Mouse (Mus musculus): ENCODE measurements around the gene Dmbx1. TPM values are rescaled to one million over a fixed set of nuclear protein-coding genes. Genes with fewer than 3 reads are reported as not detected.
A peak's percentile ranks its signal among the peaks of the same experiment; 100 is the strongest.

Gene Dmbx1
- polyA plus RNA-seq, 1 experiment: not detected

DNA sequence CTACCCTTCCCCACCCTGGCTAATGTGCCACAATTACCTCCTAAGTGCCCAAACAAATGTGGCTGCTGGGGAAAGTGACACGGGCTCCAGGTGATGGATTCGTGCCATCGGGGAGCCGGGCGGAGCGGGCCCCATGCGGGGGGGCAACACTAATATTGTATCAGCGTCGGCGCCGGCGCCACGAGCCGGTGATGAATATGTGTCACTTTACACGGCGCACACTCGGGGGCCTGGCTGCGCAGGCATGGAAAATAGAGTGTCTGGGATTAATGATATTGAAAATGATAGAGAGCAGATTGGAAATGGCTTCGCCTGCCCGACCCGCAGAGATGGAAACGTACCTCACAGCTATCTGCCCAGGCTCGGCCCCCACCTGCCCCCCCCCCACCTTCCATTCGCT lies 32.8 kb upstream of the Dmbx1 start:
- Histone ChIP-seq H3K36me3 (ENCODE audit: control insufficient read depth) (no peaks in the 10 kb centered on the region), H3K4me3 (replicated peaks) (no peak overlapping the region), H3K4me1 (ENCODE audit: control insufficient read depth) (peaks cover 2% of the 10 kb centered on the region; the same call in 1 of the 2 replicates), H3K27me3 (ENCODE audit: control insufficient read depth) (peaks cover 67% of the 10 kb centered on the region), H3K9me3 (ENCODE audit: control insufficient read depth, low read length) (no peaks in the 10 kb centered on the region)
- TF ChIP-seq TAL1 (IDR thresholded peaks at IDR 0.05; ENCODE audit: low read length): no peak
- no peak for TF ChIP-seq GATA1 (IDR thresholded peaks at IDR 0.05; ENCODE audit: low read length)

DNA sequence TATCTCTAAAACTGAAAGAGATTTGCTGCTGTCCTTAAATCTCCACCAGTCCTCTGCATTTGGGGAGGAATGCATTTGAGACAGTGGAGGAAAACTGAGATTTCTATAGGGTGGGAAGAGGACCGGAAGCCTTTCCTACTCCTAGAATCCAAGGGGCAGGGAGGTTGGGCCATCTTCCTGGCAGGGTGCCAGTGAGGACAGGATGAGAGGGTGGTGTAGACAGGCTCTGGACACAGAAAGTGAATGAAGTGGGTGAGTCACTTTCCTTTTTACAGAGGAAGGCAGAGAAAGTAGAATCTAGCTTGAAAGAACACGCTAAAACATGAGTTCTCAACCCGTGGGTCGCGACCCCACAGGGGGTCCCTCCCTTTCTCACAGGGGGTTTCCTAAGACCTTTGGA lies 24.7 kb upstream of the Dmbx1 start:
- H3K9me3 ChIP-seq (ENCODE audit: control insufficient read depth, low read length): no peaks in the 10 kb centered on the region
- no peak overlapping the region for H3K4me3 ChIP-seq (replicated peaks)
- TF ChIP-seq GATA1 (IDR thresholded peaks at IDR 0.05; ENCODE audit: low read length) (no peak), TAL1 (IDR thresholded peaks at IDR 0.05; ENCODE audit: low read length) (no peak)
- H3K4me1 ChIP-seq (ENCODE audit: control insufficient read depth): peaks cover 2% of the 10 kb centered on the region
- H3K36me3 ChIP-seq (ENCODE audit: control insufficient read depth): no peaks in the 10 kb centered on the region
- H3K27me3 ChIP-seq (ENCODE audit: control insufficient read depth): peaks cover 88% of the 10 kb centered on the region

GRCm38 (mm10) chr4:115963751-115964150 lies 24.0 kb upstream of the Dmbx1 start:
- H3K9me3 ChIP-seq (ENCODE audit: control insufficient read depth, low read length): no peaks in the 10 kb centered on the region
- peaks cover 86% of the 10 kb centered on the region for H3K27me3 ChIP-seq (ENCODE audit: control insufficient read depth)
- no peak overlapping the region for H3K4me3 ChIP-seq (replicated peaks)
- H3K4me1 ChIP-seq (ENCODE audit: control insufficient read depth): peaks cover 2% of the 10 kb centered on the region
- H3K36me3 ChIP-seq (ENCODE audit: control insufficient read depth): no peaks in the 10 kb centered on the region
- TF ChIP-seq TAL1 (IDR thresholded peaks at IDR 0.05; ENCODE audit: low read length) (no peak), GATA1 (IDR thresholded peaks at IDR 0.05; ENCODE audit: low read length) (no peak)

GRCm38 (mm10) chr4:115962671-115963412 lies 23.1 kb upstream of the Dmbx1 start:
- peaks cover 82% of the 10 kb centered on the region for H3K27me3 ChIP-seq (ENCODE audit: control insufficient read depth)
- no peaks in the 10 kb centered on the region for H3K9me3 ChIP-seq (ENCODE audit: control insufficient read depth, low read length)
- no peak for TF ChIP-seq GATA1 (IDR thresholded peaks at IDR 0.05; ENCODE audit: low read length)
- TF ChIP-seq TAL1 (IDR thresholded peaks at IDR 0.05; ENCODE audit: low read length): no peak
- no peaks in the 10 kb centered on the region for H3K36me3 ChIP-seq (ENCODE audit: control insufficient read depth)
- peaks cover under 1% of the 10 kb centered on the region for H3K4me1 ChIP-seq (ENCODE audit: control insufficient read depth)
- peak overlapping the region; percentile 15 for H3K4me3 ChIP-seq (replicated peaks)

GRCm38 (mm10) chr4:115961991-115962390 lies 22.3 kb upstream of the Dmbx1 start:
- Histone ChIP-seq H3K4me1 (ENCODE audit: control insufficient read depth) (no peaks in the 10 kb centered on the region; the same call in 1 of the 2 replicates), H3K27me3 (ENCODE audit: control insufficient read depth) (peaks cover 82% of the 10 kb centered on the region), H3K4me3 (replicated peaks) (no peak overlapping the region), H3K9me3 (ENCODE audit: control insufficient read depth, low read length) (no peaks in the 10 kb centered on the region), H3K36me3 (ENCODE audit: control insufficient read depth) (no peaks in the 10 kb centered on the region)
- TF ChIP-seq GATA1 (IDR thresholded peaks at IDR 0.05; ENCODE audit: low read length): no peak
- TF ChIP-seq TAL1 (IDR thresholded peaks at IDR 0.05; ENCODE audit: low read length): no peak

GRCm38 (mm10) chr4:115959546-115959945 lies 19.8 kb upstream of the Dmbx1 start:
- Histone ChIP-seq H3K4me3 (replicated peaks) (no peak overlapping the region), H3K9me3 (ENCODE audit: control insufficient read depth, low read length) (no peaks in the 10 kb centered on the region), H3K27me3 (ENCODE audit: control insufficient read depth) (peaks cover 82% of the 10 kb centered on the region), H3K4me1 (ENCODE audit: control insufficient read depth) (no peaks in the 10 kb centered on the region), H3K36me3 (ENCODE audit: control insufficient read depth) (no peaks in the 10 kb centered on the region)
- no peak for TF ChIP-seq TAL1 (IDR thresholded peaks at IDR 0.05; ENCODE audit: low read length)
- no peak for TF ChIP-seq GATA1 (IDR thresholded peaks at IDR 0.05; ENCODE audit: low read length)

- Histone ChIP-seq H3K9me3 (ENCODE audit: control insufficient read depth, low read length) (no peaks in the 10 kb centered on the region), H3K27me3 (ENCODE audit: control insufficient read depth) (peaks cover 66% of the 10 kb centered on the region), H3K4me3 (replicated peaks) (no peak overlapping the region), H3K4me1 (ENCODE audit: control insufficient read depth) (no peaks in the 10 kb centered on the region), H3K36me3 (ENCODE audit: control insufficient read depth) (no peaks in the 10 kb centered on the region)
- TF ChIP-seq TAL1 (IDR thresholded peaks at IDR 0.05; ENCODE audit: low read length) (no peak), GATA1 (IDR thresholded peaks at IDR 0.05; ENCODE audit: low read length) (no peak)
Measured at GRCm38 (mm10) chr4:115955494-115955775, 15.7 kb upstream of the Dmbx1 start.

DNA sequence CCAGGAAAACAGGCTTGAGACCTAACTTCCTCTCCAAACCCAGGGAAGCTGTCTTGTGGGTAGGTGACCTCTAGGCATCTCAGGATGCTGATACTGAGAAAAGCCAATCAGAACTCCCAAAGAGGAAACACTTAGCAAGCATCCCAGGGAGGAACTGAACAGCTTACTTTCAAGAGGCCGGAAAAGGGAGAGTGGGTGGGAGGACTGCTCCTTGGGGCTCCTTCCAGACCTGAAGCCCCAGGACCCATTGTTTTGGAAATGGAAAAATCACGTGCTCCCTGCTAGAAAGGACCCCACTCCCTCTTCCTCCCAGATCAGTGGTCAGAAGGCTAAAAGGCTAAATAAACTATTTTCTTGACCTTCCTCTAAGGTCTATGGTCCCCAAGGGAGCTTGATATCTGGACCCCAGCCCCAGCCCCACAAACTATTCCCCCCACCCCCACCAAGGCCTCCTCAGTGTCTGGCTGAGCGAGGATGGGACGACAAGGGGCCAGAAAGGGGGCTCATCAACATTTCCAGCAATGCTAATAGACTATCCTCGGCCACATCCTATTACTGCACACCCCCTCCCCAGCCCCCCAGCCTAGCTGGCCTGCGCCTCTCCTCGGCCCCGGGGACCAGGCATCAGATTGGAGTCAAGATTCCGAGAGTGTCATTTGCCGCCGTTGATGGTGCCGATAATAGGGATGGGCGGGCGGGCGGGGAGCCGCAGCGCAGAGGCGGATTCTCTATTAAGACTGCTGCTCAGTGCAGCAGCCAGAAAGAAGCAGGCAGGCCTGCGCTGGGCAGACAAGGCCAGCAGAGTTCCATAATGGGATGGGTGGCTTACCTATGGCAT lies 15.1 kb upstream of the Dmbx1 start:
- no peak for TF ChIP-seq TAL1 (IDR thresholded peaks at IDR 0.05; ENCODE audit: low read length)
- TF ChIP-seq GATA1 (IDR thresholded peaks at IDR 0.05; ENCODE audit: low read length): no peak
- Histone ChIP-seq H3K36me3 (ENCODE audit: control insufficient read depth) (no peaks in the 10 kb centered on the region), H3K27me3 (ENCODE audit: control insufficient read depth) (peaks cover 67% of the 10 kb centered on the region), H3K9me3 (ENCODE audit: control insufficient read depth, low read length) (no peaks in the 10 kb centered on the region), H3K4me1 (ENCODE audit: control insufficient read depth) (no peaks in the 10 kb centered on the region), H3K4me3 (replicated peaks) (no peak overlapping the region)

DNA sequence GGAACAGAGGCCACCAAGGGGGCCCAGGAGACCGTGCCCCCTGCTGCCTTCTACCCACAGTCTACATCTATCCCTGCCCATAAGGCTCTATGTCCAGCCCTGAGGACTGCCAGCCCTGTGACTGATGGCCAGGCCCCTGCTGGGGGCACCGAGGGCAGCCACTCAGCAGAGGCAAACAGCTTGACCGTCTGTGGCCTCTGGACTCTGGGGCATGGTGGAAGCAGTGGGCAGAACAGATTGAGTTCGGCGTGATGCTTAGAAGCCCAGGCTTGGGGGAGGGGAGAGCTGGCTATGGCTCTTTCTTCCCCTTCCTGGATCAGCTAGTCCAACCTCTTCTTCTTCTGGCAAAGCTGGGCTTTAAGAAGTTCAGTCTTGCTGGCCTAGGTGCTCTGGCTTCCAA lies 13.8 kb upstream of the Dmbx1 start:
- TF ChIP-seq TAL1 (IDR thresholded peaks at IDR 0.05; ENCODE audit: low read length) (no peak), GATA1 (IDR thresholded peaks at IDR 0.05; ENCODE audit: low read length) (no peak)
- H3K27me3 ChIP-seq (ENCODE audit: control insufficient read depth): peaks cover 67% of the 10 kb centered on the region
- no peaks in the 10 kb centered on the region for H3K4me1 ChIP-seq (ENCODE audit: control insufficient read depth)
- no peaks in the 10 kb centered on the region for H3K36me3 ChIP-seq (ENCODE audit: control insufficient read depth)
- no peaks in the 10 kb centered on the region for H3K9me3 ChIP-seq (ENCODE audit: control insufficient read depth, low read length)
- H3K4me3 ChIP-seq (replicated peaks): no peak overlapping the region

Measured in erythroblast, embryonic 14.5 days (primary cell).